Mouse (Mus musculus): Measurements from ENCODE around the gene Fgfr2.

DNA sequence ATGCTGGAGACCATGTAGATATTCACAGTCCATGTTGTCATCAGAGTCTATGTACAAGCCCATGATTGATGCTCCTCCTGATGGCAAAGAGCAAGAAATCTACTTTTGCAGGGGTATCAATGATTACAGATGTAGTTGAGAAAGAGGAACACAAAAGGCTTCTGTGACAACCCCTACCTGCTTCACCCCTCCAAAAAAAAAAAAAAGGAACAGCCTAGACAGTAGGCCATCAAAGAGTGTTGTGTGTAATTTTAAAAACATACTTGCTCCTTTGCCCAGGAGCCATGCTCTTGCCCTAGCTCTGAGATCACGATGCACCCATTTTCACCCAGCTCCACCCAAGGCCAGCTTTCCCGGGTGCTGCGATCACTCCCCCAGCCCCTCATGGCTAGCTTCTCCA, 626.0 kb downstream of the Fgfr2 start:
- TF ChIP-seq MYOD1 (IDR thresholded peaks at IDR 0.05; ENCODE audit: control insufficient read depth in 1 of 3, insufficient read length in 2 of 3, low read depth in 2 of 3), result no peak
- TF ChIP-seq POLR2A (IDR thresholded peaks at IDR 0.05; ENCODE audit: insufficient read length, low read depth), result no peak
